Mouse (Mus musculus): ENCODE data around the gene Gnaq. TPM values are rescaled to one million over a fixed set of nuclear protein-coding genes. Genes with fewer than 3 reads are reported as not detected.

Gnaq gene
- polyA plus RNA-seq, 1 experiment from 2014 or later: 52.7 TPM

DNA sequence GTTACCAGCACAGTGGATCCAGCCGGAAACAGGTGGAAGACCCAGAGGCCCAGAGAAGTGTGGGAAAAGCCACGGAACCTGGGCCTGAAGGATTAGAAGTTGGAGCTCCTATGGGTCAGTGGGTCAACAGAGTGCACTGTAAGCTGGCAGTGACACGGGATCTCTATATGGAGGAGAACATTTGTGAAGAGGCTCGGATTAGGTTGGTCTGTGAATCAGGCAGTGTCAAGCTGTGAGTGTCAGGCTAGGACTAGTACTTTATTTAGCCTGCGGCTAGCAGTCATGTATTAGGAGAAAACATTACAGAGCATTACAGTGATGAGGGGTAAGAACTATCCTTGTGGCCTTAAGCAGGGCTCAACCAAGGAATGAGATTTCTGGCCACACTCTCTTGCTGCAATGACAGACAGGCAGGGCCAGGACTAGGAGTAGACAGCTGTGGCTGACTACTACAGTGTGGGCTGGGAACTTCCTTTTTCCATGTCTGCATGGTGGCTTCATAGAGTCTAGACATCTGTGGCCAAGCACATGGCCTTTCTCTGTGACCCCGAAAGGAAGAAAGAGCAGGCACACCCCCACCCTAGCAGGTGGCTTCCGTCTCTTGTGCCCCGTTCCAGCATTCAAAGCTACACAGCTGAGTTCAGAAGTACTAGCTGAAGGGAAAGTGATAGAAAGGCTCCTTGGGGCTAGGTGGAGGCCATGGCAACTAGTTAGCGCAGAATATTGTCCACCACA lies 240.3 kb downstream of the Gnaq start:
- ATAC-seq (ENCODE audit: low FRiP score, low TSS enrichment) (no peak), DNase-seq (peak; percentile 20)
- Histone ChIP-seq H3K4me2 (ENCODE audit: low read length) (no peak overlapping the region), H3K27ac (replicated peaks; ENCODE audit: low read depth, low read length) (peak overlapping the region; percentile 55; the same call in 1 of the 2 replicates), H3K9ac (replicated peaks; ENCODE audit: low read length) (no peak overlapping the region), H3K36me3 (ENCODE audit: control insufficient read depth, insufficient read depth, low read length) (peaks cover 3% of the 10 kb centered on the region; the same call in 1 of the 2 replicates), H3K4me1 (ENCODE audit: control insufficient read depth, insufficient read depth, low read length) (peaks cover 16% of the 10 kb centered on the region), H3K4me3 (replicated peaks; ENCODE audit: low read depth, low read length) (no peak overlapping the region), H3K27me3 (ENCODE audit: control insufficient read depth, insufficient read depth, low read length) (no peaks in the 10 kb centered on the region), H3K9me3 (ENCODE audit: control insufficient read depth, low read length) (no peaks in the 10 kb centered on the region)
- WGBS: 70% methylated on average over 9 of the region's 9 CpGs

GRCm38 (mm10) chr19:16375881-16376280 lies 243.2 kb downstream of the Gnaq start:
- no peaks in the 10 kb centered on the region for H3K27me3 ChIP-seq (ENCODE audit: control insufficient read depth, insufficient read depth, low read length)
- 86% methylated on average over 4 of the region's 4 CpGs for WGBS
- no peak for ATAC-seq (ENCODE audit: low FRiP score, low TSS enrichment)
- no peak overlapping the region for H3K4me2 ChIP-seq (ENCODE audit: low read length)
- no peak overlapping the region for H3K9ac ChIP-seq (replicated peaks; ENCODE audit: low read length)
- no peak for DNase-seq
- H3K9me3 ChIP-seq (ENCODE audit: control insufficient read depth, low read length): no peaks in the 10 kb centered on the region
- H3K4me1 ChIP-seq (ENCODE audit: control insufficient read depth, insufficient read depth, low read length): peaks cover 12% of the 10 kb centered on the region
- H3K4me3 ChIP-seq (replicated peaks; ENCODE audit: low read depth, low read length): no peak overlapping the region
- peaks cover 22% of the 10 kb centered on the region for H3K36me3 ChIP-seq (ENCODE audit: control insufficient read depth, insufficient read depth, low read length)
- H3K27ac ChIP-seq (replicated peaks; ENCODE audit: low read depth, low read length): no peak overlapping the region

DNA sequence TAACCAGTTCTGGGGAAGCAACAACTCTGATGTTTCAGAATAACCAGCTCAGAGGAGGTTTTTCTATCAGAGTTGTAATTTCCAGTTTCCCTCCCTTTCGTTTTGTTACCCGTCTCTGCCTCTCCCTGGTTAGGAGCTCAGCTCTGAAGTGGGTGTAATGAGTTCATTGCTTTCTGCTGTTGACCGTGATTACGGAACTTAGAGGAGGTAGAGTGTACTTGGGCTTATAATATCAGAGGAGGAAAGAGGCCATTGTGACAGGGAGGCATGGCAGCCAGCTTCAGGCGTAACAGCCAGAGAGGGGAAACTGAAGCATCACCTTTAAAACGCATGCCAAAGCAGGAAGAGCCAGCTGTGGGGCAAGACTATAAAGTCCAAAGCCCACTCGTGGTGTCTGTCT lies 245.9 kb downstream of the Gnaq start:
- H3K9me3 ChIP-seq (ENCODE audit: control insufficient read depth, low read length): no peaks in the 10 kb centered on the region
- H3K4me3 ChIP-seq (replicated peaks; ENCODE audit: low read depth, low read length): no peak overlapping the region
- no peak for ATAC-seq (ENCODE audit: low FRiP score, low TSS enrichment)
- WGBS: 95% methylated on average over 7 of the region's 7 CpGs
- peaks cover 28% of the 10 kb centered on the region for H3K36me3 ChIP-seq (ENCODE audit: control insufficient read depth, insufficient read depth, low read length)
- DNase-seq: no peak
- H3K4me1 ChIP-seq (ENCODE audit: control insufficient read depth, insufficient read depth, low read length): peaks cover under 1% of the 10 kb centered on the region; the same call in 1 of the 2 replicates
- H3K4me2 ChIP-seq (ENCODE audit: low read length): no peak overlapping the region
- H3K27ac ChIP-seq (replicated peaks; ENCODE audit: low read depth, low read length): no peak overlapping the region
- no peak overlapping the region for H3K9ac ChIP-seq (replicated peaks; ENCODE audit: low read length)
- H3K27me3 ChIP-seq (ENCODE audit: control insufficient read depth, insufficient read depth, low read length): no peaks in the 10 kb centered on the region

DNA sequence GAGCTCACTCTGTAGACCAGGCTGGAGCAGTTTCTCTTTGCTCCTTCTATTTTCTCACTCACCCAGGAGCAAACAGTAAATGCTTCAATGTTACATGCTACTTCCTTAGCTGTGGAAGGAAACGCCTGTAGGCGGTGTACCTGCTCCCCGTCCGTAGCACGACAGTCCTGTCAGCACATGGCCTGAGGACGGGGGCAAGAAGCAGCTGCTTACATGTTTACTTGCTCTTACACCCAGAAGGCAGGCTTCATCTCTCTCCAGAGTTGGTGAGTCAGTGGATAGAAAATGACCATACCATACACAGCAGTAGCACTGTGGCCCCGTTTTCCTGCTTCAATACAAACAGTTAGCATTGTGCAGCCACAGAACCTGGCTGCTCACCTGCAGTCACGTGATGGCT lies 247.1 kb downstream of the Gnaq start:
- Histone ChIP-seq H3K4me3 (replicated peaks; ENCODE audit: low read depth, low read length) (no peak overlapping the region), H3K27me3 (ENCODE audit: control insufficient read depth, insufficient read depth, low read length) (no peaks in the 10 kb centered on the region), H3K9ac (replicated peaks; ENCODE audit: low read length) (no peak overlapping the region), H3K36me3 (ENCODE audit: control insufficient read depth, insufficient read depth, low read length) (peaks cover 35% of the 10 kb centered on the region), H3K9me3 (ENCODE audit: control insufficient read depth, low read length) (no peaks in the 10 kb centered on the region), H3K27ac (replicated peaks; ENCODE audit: low read depth, low read length) (no peak overlapping the region), H3K4me2 (ENCODE audit: low read length) (no peak overlapping the region), H3K4me1 (ENCODE audit: control insufficient read depth, insufficient read depth, low read length) (no peaks in the 10 kb centered on the region; the same call in 1 of the 2 replicates)
- no peak for DNase-seq
- ATAC-seq (ENCODE audit: low FRiP score, low TSS enrichment): no peak
- WGBS: 91% methylated on average over 8 of the region's 8 CpGs

- DNase-seq (no peak), ATAC-seq (ENCODE audit: low FRiP score, low TSS enrichment) (no peak)
- no peaks in the 10 kb centered on the region for H3K27me3 ChIP-seq (ENCODE audit: control insufficient read depth, insufficient read depth, low read length)
- H3K4me1 ChIP-seq (ENCODE audit: control insufficient read depth, insufficient read depth, low read length): no peaks in the 10 kb centered on the region; the same call in 1 of the 2 replicates
- H3K9ac ChIP-seq (replicated peaks; ENCODE audit: low read length): no peak overlapping the region
- H3K27ac ChIP-seq (replicated peaks; ENCODE audit: low read depth, low read length): no peak overlapping the region
- peaks cover 38% of the 10 kb centered on the region for H3K36me3 ChIP-seq (ENCODE audit: control insufficient read depth, insufficient read depth, low read length)
- H3K4me2 ChIP-seq (ENCODE audit: low read length): no peak overlapping the region
- H3K9me3 ChIP-seq (ENCODE audit: control insufficient read depth, low read length): no peaks in the 10 kb centered on the region
- 87% methylated on average over 2 of the region's 2 CpGs for WGBS
- H3K4me3 ChIP-seq (replicated peaks; ENCODE audit: low read depth, low read length): no peak overlapping the region
Observed at GRCm38 (mm10) chr19:16382392-16382791, 249.8 kb downstream of the Gnaq start.

GRCm38 (mm10) chr19:16383127-16383526 lies 250.5 kb downstream of the Gnaq start:
- 75% methylated on average over 13 of the region's 13 CpGs for WGBS
- ATAC-seq (ENCODE audit: low FRiP score, low TSS enrichment): no peak

DNA sequence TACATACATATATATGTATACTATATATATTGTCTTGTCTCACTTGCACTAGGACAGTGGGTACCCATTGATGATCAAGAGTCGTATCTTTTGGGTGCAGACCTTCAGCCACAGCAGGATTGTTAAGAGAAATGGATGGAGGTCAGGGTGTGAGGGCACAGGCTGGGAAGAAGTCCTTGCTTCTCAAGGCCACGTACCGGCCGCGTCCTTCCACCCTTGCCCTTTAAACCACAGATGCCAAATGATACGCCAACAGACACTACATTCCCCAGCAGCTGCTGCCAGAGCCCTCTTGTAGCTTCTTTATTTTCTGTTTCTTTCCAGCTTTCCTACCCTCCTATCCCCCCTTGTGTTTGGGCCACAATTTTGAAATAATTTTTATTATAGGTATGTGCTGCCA lies 251.5 kb downstream of the Gnaq start:
- Histone ChIP-seq H3K4me3 (replicated peaks; ENCODE audit: low read depth, low read length) (no peak overlapping the region), H3K27ac (replicated peaks; ENCODE audit: low read depth, low read length) (no peak overlapping the region), H3K9ac (replicated peaks; ENCODE audit: low read length) (no peak overlapping the region), H3K27me3 (ENCODE audit: control insufficient read depth, insufficient read depth, low read length) (no peaks in the 10 kb centered on the region), H3K4me2 (ENCODE audit: low read length) (no peak overlapping the region), H3K4me1 (ENCODE audit: control insufficient read depth, insufficient read depth, low read length) (no peaks in the 10 kb centered on the region; the same call in 1 of the 2 replicates), H3K9me3 (ENCODE audit: control insufficient read depth, low read length) (no peaks in the 10 kb centered on the region), H3K36me3 (ENCODE audit: control insufficient read depth, insufficient read depth, low read length) (peaks cover 29% of the 10 kb centered on the region)
- no peak for ATAC-seq (ENCODE audit: low FRiP score, low TSS enrichment)
- DNase-seq: no peak
- 95% methylated on average over 6 of the region's 6 CpGs for WGBS

More at GRCm38 (mm10) chr19:16383127-16383526, 250.5 kb downstream of the Gnaq start:
- no peaks in the 10 kb centered on the region for H3K27me3 ChIP-seq (ENCODE audit: control insufficient read depth, insufficient read depth, low read length)
- H3K4me1 ChIP-seq (ENCODE audit: control insufficient read depth, insufficient read depth, low read length): no peaks in the 10 kb centered on the region; the same call in 1 of the 2 replicates
- H3K4me2 ChIP-seq (ENCODE audit: low read length): no peak overlapping the region
- H3K9me3 ChIP-seq (ENCODE audit: control insufficient read depth, low read length): no peaks in the 10 kb centered on the region
- no peak overlapping the region for H3K9ac ChIP-seq (replicated peaks; ENCODE audit: low read length)
- H3K27ac ChIP-seq (replicated peaks; ENCODE audit: low read depth, low read length): no peak overlapping the region
- H3K36me3 ChIP-seq (ENCODE audit: control insufficient read depth, insufficient read depth, low read length): peaks cover 36% of the 10 kb centered on the region
- DNase-seq: no peak
- H3K4me3 ChIP-seq (replicated peaks; ENCODE audit: low read depth, low read length): no peak overlapping the region

DNA sequence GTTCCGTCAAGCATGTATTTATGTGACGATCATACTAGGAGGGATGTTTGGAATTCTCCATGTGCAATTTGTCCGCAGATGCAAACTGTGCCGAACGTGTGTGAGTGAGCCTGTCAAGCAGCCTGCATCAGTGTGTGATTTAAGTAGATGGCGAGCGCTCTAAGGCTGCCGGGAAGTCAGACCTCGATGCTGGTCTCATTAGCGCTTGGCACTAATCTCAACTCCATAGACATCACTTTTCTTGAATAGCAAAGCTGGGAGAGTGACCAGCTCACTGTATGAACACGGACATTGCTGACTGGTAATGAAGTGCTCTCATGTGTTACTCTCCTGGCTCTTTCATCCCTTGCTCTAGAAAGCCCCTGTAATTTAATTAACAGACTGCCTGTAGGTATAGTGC lies 252.3 kb downstream of the Gnaq start:
- no peaks in the 10 kb centered on the region for H3K27me3 ChIP-seq (ENCODE audit: control insufficient read depth, insufficient read depth, low read length)
- H3K9me3 ChIP-seq (ENCODE audit: control insufficient read depth, low read length): no peaks in the 10 kb centered on the region
- H3K4me2 ChIP-seq (ENCODE audit: low read length): no peak overlapping the region
- no peaks in the 10 kb centered on the region; the same call in 1 of the 2 replicates for H3K4me1 ChIP-seq (ENCODE audit: control insufficient read depth, insufficient read depth, low read length)
- ATAC-seq (ENCODE audit: low FRiP score, low TSS enrichment) (peak; percentile 24; the same call in 1 of the 2 replicates), DNase-seq (peak; percentile 32)
- H3K9ac ChIP-seq (replicated peaks; ENCODE audit: low read length): no peak overlapping the region
- WGBS: 69% methylated on average over 11 of the region's 11 CpGs
- H3K36me3 ChIP-seq (ENCODE audit: control insufficient read depth, insufficient read depth, low read length): peaks cover 21% of the 10 kb centered on the region
- 0 out of 2 replicates have a peak overlapping the region, but pooled peaks have one; percentile 22 for H3K27ac ChIP-seq (replicated peaks; ENCODE audit: low read depth, low read length)
- H3K4me3 ChIP-seq (replicated peaks; ENCODE audit: low read depth, low read length): no peak overlapping the region

DNA sequence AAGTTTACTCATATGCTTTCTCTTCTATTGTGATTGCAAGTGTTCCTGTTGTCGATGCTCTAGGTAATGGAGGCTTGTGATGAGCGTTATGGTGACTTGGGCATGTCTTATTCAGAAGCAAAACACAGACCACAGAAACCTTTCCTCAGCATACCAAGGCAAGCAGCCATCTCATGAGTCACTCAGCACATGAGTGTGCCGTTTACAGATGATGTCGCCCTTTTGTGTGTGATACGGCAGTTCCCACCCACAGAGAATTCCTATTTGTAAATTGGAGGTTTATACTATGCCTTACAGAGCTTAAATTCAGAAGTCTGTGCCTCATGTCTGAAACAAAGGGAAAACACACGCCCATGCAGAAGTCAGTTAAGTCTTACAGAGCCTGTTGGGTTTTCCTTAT lies 253.9 kb downstream of the Gnaq start:
- H3K9me3 ChIP-seq (ENCODE audit: control insufficient read depth, low read length): no peaks in the 10 kb centered on the region
- H3K27me3 ChIP-seq (ENCODE audit: control insufficient read depth, insufficient read depth, low read length): no peaks in the 10 kb centered on the region
- no peak overlapping the region for H3K4me3 ChIP-seq (replicated peaks; ENCODE audit: low read depth, low read length)
- no peak overlapping the region for H3K4me2 ChIP-seq (ENCODE audit: low read length)
- H3K4me1 ChIP-seq (ENCODE audit: control insufficient read depth, insufficient read depth, low read length): no peaks in the 10 kb centered on the region; the same call in 1 of the 2 replicates
- no peak overlapping the region for H3K9ac ChIP-seq (replicated peaks; ENCODE audit: low read length)
- WGBS: 77% methylated on average over 6 of the region's 6 CpGs
- no peak overlapping the region for H3K27ac ChIP-seq (replicated peaks; ENCODE audit: low read depth, low read length)
- ATAC-seq (ENCODE audit: low FRiP score, low TSS enrichment): no peak
- H3K36me3 ChIP-seq (ENCODE audit: control insufficient read depth, insufficient read depth, low read length): peaks cover 19% of the 10 kb centered on the region
- no peak for DNase-seq

All from midbrain, embryonic 14.5 days (tissue).